Mouse (Mus musculus) heart, adult 2 months (tissue): ENCODE data around the gene Poldip3. TPM values are rescaled to one million over a fixed set of nuclear protein-coding genes. Genes with fewer than 3 reads are reported as not detected.
A peak's percentile ranks its signal among the peaks of the same experiment; 100 is the strongest.

Source experiments
- DNase-seq, 2 experiments: peaks; one replicate each; pipeline ENCODE4 v3.0.0; 2021
- H3K27ac ChIP-seq: fragments of 200-600 bp; 2 replicates; pipeline ENCODE4 v1.8.1; 2022
- H3K27me3 ChIP-seq: fragments of 200-500 bp; 2 replicates; pipeline ENCODE4 v1.6.1; 2012; ENCODE audit warnings: mild to moderate bottlenecking, low read length, inconsistent platforms, mixed read lengths; ENCODE audit not compliant: control insufficient read depth, insufficient read depth
- H3K36me3 ChIP-seq: fragments of 200-500 bp; 2 replicates; pipeline ENCODE4 v1.6.1; 2012; ENCODE audit warnings: low read length, inconsistent platforms; ENCODE audit not compliant: control insufficient read depth, insufficient read depth
- H3K4me1 ChIP-seq: fragments of 200-500 bp; 2 replicates; pipeline ENCODE4 v1.6.1; 2011; ENCODE audit warnings: low read length; ENCODE audit not compliant: control insufficient read depth, insufficient read depth
- H3K4me3 ChIP-seq: fragments of 200-600 bp; 2 replicates; pipeline ENCODE4 v1.8.1; 2022
- H3K79me2 ChIP-seq: fragments of 200-500 bp; replicated peaks from 2 replicates; pipeline ENCODE4 v1.6.1; 2012; ENCODE audit warnings: mild to moderate bottlenecking, inconsistent platforms, low read length, moderate library complexity, mixed read lengths; ENCODE audit not compliant: control insufficient read depth, insufficient read depth
- H3K9ac ChIP-seq: fragments of 200-500 bp; 2 replicates; pipeline ENCODE4 v1.6.1; 2012; ENCODE audit warnings: low read depth, mild to moderate bottlenecking, control low read depth, inconsistent platforms, low read length, mixed read lengths
- CTCF ChIP-seq: fragments of 200-600 bp; IDR thresholded peaks from 2 replicates; pipeline ENCODE4 v1.8.1; 2022; ENCODE audit warnings: antibody characterized with exemption, mild to moderate bottlenecking, moderate library complexity
- EP300 ChIP-seq: fragments of 200-500 bp; IDR thresholded peaks from 2 replicates; pipeline ENCODE4 v1.6.1; 2011; ENCODE audit warnings: low read depth, low read length, control low read depth; ENCODE audit not compliant: insufficient read depth
- POLR2A ChIP-seq: fragments of 200-500 bp; IDR thresholded peaks from 2 replicates; pipeline ENCODE4 v1.6.1; 2011; ENCODE audit warnings: mild to moderate bottlenecking, low read depth, low read length, control low read depth; ENCODE audit not compliant: insufficient read depth
- WGBS: fragments of 180-500 bp; shearing (Covaris S2); methylation state at CpG from one replicate; pipeline ENCODE4 v1.1.7; 2018; 5-methylcytosine and 5-hydroxymethylcytosine counted together
- intact Hi-C: fragments of 180-260 bp; cut with DNase I; formaldehyde crosslinking; loops from one replicate; pipeline ENCODE4 v1.15.1; 2025
- polyA plus RNA-seq: library from polyadenylated mRNA; depleted of rRNA; stranded (reverse); fragments of >200 nt; gene quantifications from 2 replicates; pipeline ENCODE4 v1.2.3, GENCODE M21; 2012
- total RNA-seq, 2 experiments: library from RNA; stranded (reverse); gene quantifications; 2 replicates each; pipeline ENCODE4 v1.2.3; 2021

The Poldip3 gene
- total and polyA plus RNA-seq, 3 experiments, result 20.0 to 24.7 (median 23.6) TPM

GRCm38 (mm10) chr15:83103111-83103510 is 46.1 kb downstream of the Poldip3 start:
- DNase-seq, result no peak
- Histone ChIP-seq H3K4me1 (peaks cover 3% of the 10 kb centered on the region), H3K9ac (no peak overlapping the region), H3K27ac (no peak overlapping the region), H3K27me3 (no peaks in the 10 kb centered on the region), H3K79me2 (no peaks in the 10 kb centered on the region), H3K36me3 (no peaks in the 10 kb centered on the region), H3K4me3 (no peak overlapping the region)
- 58% methylated on average over 1 of the region's 1 CpGs for WGBS
- no peak for TF ChIP-seq CTCF
- no peak for TF ChIP-seq POLR2A
- no peak for TF ChIP-seq EP300
- intact Hi-C loops, result no loop called here

- H3K4me1 ChIP-seq, result peaks cover 3% of the 10 kb centered on the region
- WGBS, result 0% methylated on average over 8 of the region's 8 CpGs
- no peak for DNase-seq
- TF ChIP-seq POLR2A (no peak; the same call in 1 of the 2 replicates), EP300 (no peak), CTCF (no peak)
- H3K9ac ChIP-seq, result peak overlapping the region; percentile 85
- no peaks in the 10 kb centered on the region for H3K79me2 ChIP-seq
- peak overlapping the region; percentile 91 for H3K27ac ChIP-seq
- intact Hi-C loops, result no loop called here
- H3K27me3 ChIP-seq, result no peaks in the 10 kb centered on the region
- peak overlapping the region; percentile 61 for H3K4me3 ChIP-seq
- no peaks in the 10 kb centered on the region for H3K36me3 ChIP-seq
Measured at GRCm38 (mm10) chr15:83100332-83100662, 48.9 kb downstream of the Poldip3 start.

GRCm38 (mm10) chr15:83099533-83100331 is 49.5 kb downstream of the Poldip3 start:
- WGBS, result 4% methylated on average over 31 of the region's 31 CpGs

GRCm38 (mm10) chr15:83095950-83096349 is 53.2 kb downstream of the Poldip3 start:
- peaks cover 3% of the 10 kb centered on the region for H3K4me1 ChIP-seq
- H3K27me3 ChIP-seq, result no peaks in the 10 kb centered on the region
- no peaks in the 10 kb centered on the region for H3K79me2 ChIP-seq
- WGBS, result 30% methylated on average over 2 of the region's 2 CpGs
- intact Hi-C loops, result loop anchor here (5.0 kb wide), 1 partner anchor 109 kb away; the partner anchor contains the start of gene Tcf20
- no peak overlapping the region for H3K4me3 ChIP-seq
- no peaks in the 10 kb centered on the region for H3K36me3 ChIP-seq
- TF ChIP-seq CTCF (peak; percentile 51), EP300 (no peak)
- DNase-seq, result no peak
- H3K27ac ChIP-seq, result no peak overlapping the region
- H3K9ac ChIP-seq, result no peak overlapping the region

More at GRCm38 (mm10) chr15:83099533-83100331, 49.5 kb downstream of the Poldip3 start:
- intact Hi-C loops, result loop anchor here (5.0 kb wide), 1 partner anchor 112 kb away; the partner anchor contains the start of gene Tcf20
- Histone ChIP-seq H3K27ac (peak overlapping the region; percentile 91), H3K79me2 (no peaks in the 10 kb centered on the region), H3K4me1 (peaks cover 3% of the 10 kb centered on the region), H3K9ac (peak overlapping the region; percentile 85), H3K4me3 (peak overlapping the region; percentile 61), H3K27me3 (no peaks in the 10 kb centered on the region), H3K36me3 (no peaks in the 10 kb centered on the region)
- peak; percentile 96 to 98 for DNase-seq
- TF ChIP-seq CTCF (0 out of 2 replicates have a peak, but pooled peaks have one; percentile 2), EP300 (no peak), POLR2A (0 out of 2 replicates have a peak, but pooled peaks have one; percentile 87)

GRCm38 (mm10) chr15:83093687-83094086 is 55.5 kb downstream of the Poldip3 start:
- Histone ChIP-seq H3K79me2 (no peaks in the 10 kb centered on the region), H3K36me3 (no peaks in the 10 kb centered on the region), H3K27ac (no peak overlapping the region), H3K9ac (no peak overlapping the region), H3K4me3 (no peak overlapping the region), H3K27me3 (no peaks in the 10 kb centered on the region), H3K4me1 (no peaks in the 10 kb centered on the region)
- TF ChIP-seq EP300 (no peak), POLR2A (no peak), CTCF (no peak)
- WGBS, result 77% methylated on average over 2 of the region's 2 CpGs
- DNase-seq, result peak; percentile 42 to 53
- intact Hi-C loops, result no loop called here

- WGBS, result 44% methylated on average over 3 of the region's 3 CpGs
- no peak overlapping the region for H3K27ac ChIP-seq
- no peaks in the 10 kb centered on the region for H3K27me3 ChIP-seq
- H3K36me3 ChIP-seq, result no peaks in the 10 kb centered on the region
- no peak overlapping the region for H3K4me3 ChIP-seq
- TF ChIP-seq CTCF (no peak), POLR2A (no peak), EP300 (no peak)
- DNase-seq, result no peak
- no peak overlapping the region for H3K9ac ChIP-seq
- intact Hi-C loops, result no loop called here
- H3K79me2 ChIP-seq, result no peaks in the 10 kb centered on the region
- no peaks in the 10 kb centered on the region for H3K4me1 ChIP-seq
Measured at GRCm38 (mm10) chr15:83090874-83091273, 58.3 kb downstream of the Poldip3 start.
